Mouse (Mus musculus): Measurements from ENCODE around the gene Ipo11. TPM values are rescaled to one million over a fixed set of nuclear protein-coding genes. Genes with fewer than 3 reads are reported as not detected.

Gene Ipo11
- total and polyA plus RNA-seq, 3 experiments = 37.2 to 40.2 TPM; not detected in 1

- no peak for DNase-seq (ENCODE audit: low read depth, low spot score)
- Histone ChIP-seq H3K4me1 (ENCODE audit: control insufficient read depth in 1 of 2, insufficient read depth in 2 of 2, low read length in 2 of 2) (peaks cover 0 to 3% of the 10 kb centered on the region in 2 experiments; a peak in 3 of 4 replicates), H3K79me2 (ENCODE audit: control insufficient read depth, insufficient read depth, low read length, poor library complexity) (no peaks in the 10 kb centered on the region), H3K4me3 (ENCODE audit: control insufficient read depth in 1 of 2, insufficient read depth in 1 of 2, low read depth in 2 of 2, low read length in 2 of 2) (no peak overlapping the region), H3K36me3 (ENCODE audit: control insufficient read depth in 1 of 2, insufficient read depth in 2 of 2, low read length in 2 of 2) (peaks cover 5 to 7% of the 10 kb centered on the region in 2 experiments; a peak in 3 of 4 replicates), H3K27ac (ENCODE audit: control insufficient read depth, low read depth, low read length) (no peak overlapping the region), H3K9me3 (replicated peaks; ENCODE audit: insufficient read depth, low read length) (no peaks in the 10 kb centered on the region), H3K27me3 (ENCODE audit: control insufficient read depth in 1 of 2, insufficient read depth in 2 of 2, low read length in 2 of 2) (no peaks in the 10 kb centered on the region), H3K9ac (ENCODE audit: control insufficient read depth, low read depth, low read length, poor library complexity, severe bottlenecking) (no peak overlapping the region)
- TF ChIP-seq MYC (IDR thresholded peaks at IDR 0.05; ENCODE audit: low read depth, low read length) (no peak), MAX (IDR thresholded peaks at IDR 0.05; ENCODE audit: low read length) (no peak), UBTF (IDR thresholded peaks at IDR 0.05; ENCODE audit: borderline replicate concordance, insufficient read depth, low read depth, low read length) (no peak), NRF1 (IDR thresholded peaks at IDR 0.05; ENCODE audit: insufficient read depth, low read depth, low read length, poor library complexity, severe bottlenecking) (no peak), USF1 (IDR thresholded peaks at IDR 0.05; ENCODE audit: low read depth, low read length) (no peak), MAZ (IDR thresholded peaks at IDR 0.05; ENCODE audit: low read depth, low read length) (no peak), GATA1 (IDR thresholded peaks at IDR 0.05; ENCODE audit: low read depth, low read length) (no peak), MYB (IDR thresholded peaks at IDR 0.05; ENCODE audit: low read depth, low read length) (no peak), BHLHE40 (IDR thresholded peaks at IDR 0.05; ENCODE audit: borderline replicate concordance, low read depth, low read length) (no peak), E2F4 (IDR thresholded peaks at IDR 0.05; ENCODE audit: borderline replicate concordance, low read depth, low read length) (no peak), TAL1 (IDR thresholded peaks at IDR 0.05; ENCODE audit: low read length) (no peak), POLR2AphosphoS2 (IDR thresholded peaks at IDR 0.05; ENCODE audit: low read length) (no peak), RCOR1 (IDR thresholded peaks at IDR 0.05; ENCODE audit: low read depth, low read length) (no peak)
These were observed 100.3 kb downstream of the Ipo11 start for GRCm38 (mm10) chr13:106836527-106836879.

GRCm38 (mm10) chr13:106835844-106836526 is 100.8 kb downstream of the Ipo11 start:
- no peaks in the 10 kb centered on the region for H3K9me3 ChIP-seq (replicated peaks; ENCODE audit: insufficient read depth, low read length)
- no peaks in the 10 kb centered on the region for H3K27me3 ChIP-seq (ENCODE audit: control insufficient read depth in 1 of 2, insufficient read depth in 2 of 2, low read length in 2 of 2)
- H3K9ac ChIP-seq (ENCODE audit: control insufficient read depth, low read depth, low read length, poor library complexity, severe bottlenecking) = no peak overlapping the region
- peaks cover 0 to 3% of the 10 kb centered on the region in 2 experiments; a peak in 3 of 4 replicates for H3K4me1 ChIP-seq (ENCODE audit: control insufficient read depth in 1 of 2, insufficient read depth in 2 of 2, low read length in 2 of 2)
- peak; percentile 57 for DNase-seq (ENCODE audit: low read depth, low spot score)
- H3K27ac ChIP-seq (ENCODE audit: control insufficient read depth, low read depth, low read length) = no peak overlapping the region
- peaks cover 5 to 7% of the 10 kb centered on the region in 2 experiments; a peak in 3 of 4 replicates for H3K36me3 ChIP-seq (ENCODE audit: control insufficient read depth in 1 of 2, insufficient read depth in 2 of 2, low read length in 2 of 2)
- H3K4me3 ChIP-seq (ENCODE audit: control insufficient read depth in 1 of 2, insufficient read depth in 1 of 2, low read depth in 2 of 2, low read length in 2 of 2) = no peak overlapping the region
- H3K79me2 ChIP-seq (ENCODE audit: control insufficient read depth, insufficient read depth, low read length, poor library complexity) = no peaks in the 10 kb centered on the region
- TF ChIP-seq ZNF384 (IDR thresholded peaks at IDR 0.05; ENCODE audit: low read depth, low read length) (0 out of 2 replicates have a peak, but pooled peaks have one; percentile 15), POLR2A (IDR thresholded peaks at IDR 0.05; ENCODE audit: control insufficient read depth in 1 of 2, insufficient read depth in 1 of 2, low read depth in 1 of 2, low read length in 2 of 2, poor library complexity in 1 of 2) (no peak)

Data from MEL (cell line).